Mouse (Mus musculus) G1E (cell line): ENCODE measurements around the gene Rap1gap2. TPM values are rescaled to one million over a fixed set of nuclear protein-coding genes. Genes with fewer than 3 reads are reported as not detected.

Experiments used
- ATAC-seq: 2 replicates; pipeline ENCODE4 v1.8.0; 2016; ENCODE audit warnings: mild to moderate bottlenecking; ENCODE audit not compliant: insufficient number of reproducible peaks, poor library complexity, low FRiP score, severe bottlenecking; ENCODE audit errors: extremely low read depth
- DNase-seq: peaks from one replicate; pipeline ENCODE4 v3.0.0; 2012; ENCODE audit warnings: low spot score
- H3K27me3 ChIP-seq: 2 replicates; pipeline ENCODE4 v1.6.1; 2012; ENCODE audit warnings: mild to moderate bottlenecking, low read length, inconsistent platforms; ENCODE audit not compliant: insufficient read depth
- H3K36me3 ChIP-seq: replicated peaks from 2 replicates; pipeline ENCODE3; 2012; ENCODE audit warnings: mild to moderate bottlenecking, inconsistent platforms
- H3K4me1 ChIP-seq: 2 replicates; pipeline ENCODE4 v1.6.1; 2012; ENCODE audit warnings: low read depth, low read length, inconsistent platforms, mixed read lengths; ENCODE audit not compliant: insufficient read depth
- H3K4me3 ChIP-seq: 2 replicates; pipeline ENCODE4 v1.5.1; 2012; ENCODE audit warnings: low read depth, mild to moderate bottlenecking, inconsistent platforms, low read length, moderate library complexity, mixed read lengths
- H3K9me3 ChIP-seq: replicated peaks from 2 replicates; pipeline ENCODE4 v1.6.1; 2012; ENCODE audit warnings: inconsistent platforms
- CTCF ChIP-seq: IDR thresholded peaks from 2 replicates; pipeline ENCODE4 v1.5.1; 2012; ENCODE audit warnings: low read depth, low read length, inconsistent platforms, mixed read lengths
- GATA1 ChIP-seq: IDR thresholded peaks from 2 replicates; pipeline ENCODE4 v1.6.1; 2012; ENCODE audit warnings: borderline replicate concordance, low read length, inconsistent platforms, mixed read lengths
- GATA2 ChIP-seq: IDR thresholded peaks from 2 replicates; pipeline ENCODE4 v1.6.1; 2012; ENCODE audit warnings: low read depth, low read length, inconsistent platforms, borderline replicate concordance
- POLR2AphosphoS5 ChIP-seq: IDR thresholded peaks from 2 replicates; pipeline ENCODE4 v1.6.1; 2012; ENCODE audit warnings: low read depth, low read length, inconsistent platforms; ENCODE audit not compliant: insufficient replicate concordance
- TAL1 ChIP-seq: conservative IDR thresholded peaks from 2 replicates; pipeline ENCODE4 v1.6.1; 2012; ENCODE audit warnings: low read depth, low read length, inconsistent platforms, mixed read lengths
- polyA plus RNA-seq: library from polyadenylated mRNA; stranded (reverse); fragments of >175 nt; gene quantifications from 2 replicates; pipeline ENCODE4 v1.2.3, GENCODE M21; 2012
- total RNA-seq, 2 experiments: library from RNA; stranded (forward) in 1 of 2; stranded (reverse) in 1 of 2; fragments of 200-1000 nt in 1 of 2; fragments of >200 nt in 1 of 2; fragmentation: Nextera tagmentation in 1 of 2; gene quantifications; 2 replicates each; pipeline ENCODE4 v1.2.3; 2014 to 2017

Gene Rap1gap2
- total and polyA plus RNA-seq, 3 experiments: 8.7 to 11.7 (median 9.4) TPM

GRCm38 (mm10) chr11:74526180-74527158, 84.2 kb downstream of the Rap1gap2 start:
- H3K4me1 ChIP-seq: peaks cover 29% of the 10 kb centered on the region
- H3K36me3 ChIP-seq: peaks cover 41% of the 10 kb centered on the region
- no peak overlapping the region for H3K4me3 ChIP-seq
- H3K9me3 ChIP-seq: peaks cover 7% of the 10 kb centered on the region
- ATAC-seq: no peak
- peaks cover 29% of the 10 kb centered on the region for H3K27me3 ChIP-seq
- DNase-seq: no peak
- TF ChIP-seq GATA1 (no peak), CTCF (peak; percentile 42; the same call in 1 of the 2 replicates), TAL1 (no peak), POLR2AphosphoS5 (no peak)

- H3K4me3 ChIP-seq: no peak overlapping the region
- ATAC-seq (no peak), DNase-seq (no peak)
- H3K27me3 ChIP-seq: peaks cover 31% of the 10 kb centered on the region
- H3K4me1 ChIP-seq: peaks cover 29% of the 10 kb centered on the region
- TF ChIP-seq CTCF (no peak), POLR2AphosphoS5 (no peak), TAL1 (no peak), GATA1 (no peak)
- H3K9me3 ChIP-seq: peaks cover 7% of the 10 kb centered on the region
- H3K36me3 ChIP-seq: peaks cover 36% of the 10 kb centered on the region
These were observed 85.1 kb downstream of the Rap1gap2 start for GRCm38 (mm10) chr11:74525605-74526004.

- Histone ChIP-seq H3K4me3 (no peak overlapping the region), H3K27me3 (peaks cover 31% of the 10 kb centered on the region), H3K36me3 (peaks cover 32% of the 10 kb centered on the region), H3K4me1 (peaks cover 29% of the 10 kb centered on the region), H3K9me3 (peaks cover 7% of the 10 kb centered on the region)
- no peak for ATAC-seq
- no peak for TF ChIP-seq CTCF
- no peak for TF ChIP-seq GATA1
- TF ChIP-seq TAL1: no peak
- no peak for TF ChIP-seq POLR2AphosphoS5
- no peak for TF ChIP-seq GATA2
- DNase-seq: no peak
These were observed 85.5 kb downstream of the Rap1gap2 start for GRCm38 (mm10) chr11:74525205-74525604.

GRCm38 (mm10) chr11:74524050-74524965, 86.4 kb downstream of the Rap1gap2 start:
- H3K36me3 ChIP-seq: peaks cover 31% of the 10 kb centered on the region
- H3K9me3 ChIP-seq: peaks cover 7% of the 10 kb centered on the region
- no peak for TF ChIP-seq GATA2
- no peak for TF ChIP-seq POLR2AphosphoS5
- TF ChIP-seq GATA1: no peak
- no peak for TF ChIP-seq CTCF
- no peak for TF ChIP-seq TAL1
- no peak overlapping the region for H3K4me3 ChIP-seq
- peaks cover 31% of the 10 kb centered on the region for H3K27me3 ChIP-seq
- DNase-seq (no peak), ATAC-seq (no peak)
- H3K4me1 ChIP-seq: peaks cover 29% of the 10 kb centered on the region

- no peak for ATAC-seq
- DNase-seq: no peak
- TF ChIP-seq GATA2: no peak
- no peak for TF ChIP-seq TAL1
- TF ChIP-seq GATA1: no peak
- TF ChIP-seq POLR2AphosphoS5: no peak
- TF ChIP-seq CTCF: no peak
- H3K36me3 ChIP-seq: peaks cover 25% of the 10 kb centered on the region
- peaks cover 7% of the 10 kb centered on the region for H3K9me3 ChIP-seq
- H3K27me3 ChIP-seq: peaks cover 31% of the 10 kb centered on the region
- peaks cover 29% of the 10 kb centered on the region for H3K4me1 ChIP-seq
- peak overlapping the region; percentile 64; the same call in 1 of the 2 replicates for H3K4me3 ChIP-seq
These were observed 87.3 kb downstream of the Rap1gap2 start for GRCm38 (mm10) chr11:74523210-74523951.
